Mouse (Mus musculus): ENCODE data around the gene Mrgprh. TPM values are rescaled to one million over a fixed set of nuclear protein-coding genes. Genes with fewer than 3 reads are reported as not detected.

Mrgprh gene
- polyA plus RNA-seq, 1 experiment, result 0.13 TPM

- H3K27ac ChIP-seq (ENCODE audit: insufficient read depth, low read length), result no peak overlapping the region
- H3K4me1 ChIP-seq (ENCODE audit: control insufficient read depth, insufficient read depth, low read length), result no peaks in the 10 kb centered on the region
- TF ChIP-seq POLR2A (IDR thresholded peaks at IDR 0.05; ENCODE audit: extremely low read depth, insufficient read depth, low read length), result no peak
- TF ChIP-seq CTCF (IDR thresholded peaks at IDR 0.05; ENCODE audit: extremely low read depth, insufficient read depth, low read length), result no peak
- H3K4me3 ChIP-seq (ENCODE audit: insufficient read depth, low read length), result no peak overlapping the region
These were observed 30.6 kb downstream of the Mrgprh start for GRCm38 (mm10) chr17:12906436-12906835.

GRCm38 (mm10) chr17:12909361-12910280 is 33.8 kb downstream of the Mrgprh start, which contains the start of gene Pnldc1:
Gene Pnldc1, minus strand, starts transcription at chr17:12910230.
- no peaks in the 10 kb centered on the region for H3K4me1 ChIP-seq (ENCODE audit: control insufficient read depth, insufficient read depth, low read length)
- TF ChIP-seq CTCF (IDR thresholded peaks at IDR 0.05; ENCODE audit: extremely low read depth, insufficient read depth, low read length) (no peak), POLR2A (IDR thresholded peaks at IDR 0.05; ENCODE audit: extremely low read depth, insufficient read depth, low read length) (no peak)
- no peak within 1 kb of the TSS for H3K27ac ChIP-seq (ENCODE audit: insufficient read depth, low read length)
- H3K4me3 ChIP-seq (ENCODE audit: insufficient read depth, low read length), result no peak within 1 kb of the TSS

- no peak overlapping the region for H3K4me3 ChIP-seq (ENCODE audit: insufficient read depth, low read length)
- TF ChIP-seq POLR2A (IDR thresholded peaks at IDR 0.05; ENCODE audit: extremely low read depth, insufficient read depth, low read length), result no peak
- no peak for TF ChIP-seq CTCF (IDR thresholded peaks at IDR 0.05; ENCODE audit: extremely low read depth, insufficient read depth, low read length)
- H3K27ac ChIP-seq (ENCODE audit: insufficient read depth, low read length), result no peak overlapping the region
- no peaks in the 10 kb centered on the region for H3K4me1 ChIP-seq (ENCODE audit: control insufficient read depth, insufficient read depth, low read length)
These were observed 34.6 kb downstream of the Mrgprh start for GRCm38 (mm10) chr17:12910391-12910790.

GRCm38 (mm10) chr17:12915488-12915880 is 39.6 kb downstream of the Mrgprh start, which contains the start of gene Tcp1:
Gene Tcp1, plus strand, starts transcription at chr17:12915701.
- peak within 1 kb of the TSS; percentile 75 for H3K27ac ChIP-seq (ENCODE audit: insufficient read depth, low read length)
- H3K4me1 ChIP-seq (ENCODE audit: control insufficient read depth, insufficient read depth, low read length), result no peaks in the 10 kb centered on the region
- TF ChIP-seq POLR2A (IDR thresholded peaks at IDR 0.05; ENCODE audit: extremely low read depth, insufficient read depth, low read length) (no peak), CTCF (IDR thresholded peaks at IDR 0.05; ENCODE audit: extremely low read depth, insufficient read depth, low read length) (no peak)
- H3K4me3 ChIP-seq (ENCODE audit: insufficient read depth, low read length), result peak within 1 kb of the TSS; percentile 75

GRCm38 (mm10) chr17:12915881-12916583 is 40.2 kb downstream of the Mrgprh start, which contains the start of gene Mrpl18:
Gene Mrpl18, minus strand, starts transcription at chr17:12916345.
- peak within 1 kb of the TSS; percentile 75 for H3K4me3 ChIP-seq (ENCODE audit: insufficient read depth, low read length)
- H3K27ac ChIP-seq (ENCODE audit: insufficient read depth, low read length), result peak within 1 kb of the TSS; percentile 75
- TF ChIP-seq POLR2A (IDR thresholded peaks at IDR 0.05; ENCODE audit: extremely low read depth, insufficient read depth, low read length) (peak; percentile 84; the same call in 1 of the 2 replicates), CTCF (IDR thresholded peaks at IDR 0.05; ENCODE audit: extremely low read depth, insufficient read depth, low read length) (no peak)
- no peaks in the 10 kb centered on the region for H3K4me1 ChIP-seq (ENCODE audit: control insufficient read depth, insufficient read depth, low read length)

GRCm38 (mm10) chr17:12916588-12917380 is 41.0 kb downstream of the Mrgprh start:
- Histone ChIP-seq H3K4me1 (ENCODE audit: control insufficient read depth, insufficient read depth, low read length) (no peaks in the 10 kb centered on the region), H3K4me3 (ENCODE audit: insufficient read depth, low read length) (peak overlapping the region; percentile 75), H3K27ac (ENCODE audit: insufficient read depth, low read length) (peak overlapping the region; percentile 75)
- TF ChIP-seq CTCF (IDR thresholded peaks at IDR 0.05; ENCODE audit: extremely low read depth, insufficient read depth, low read length) (no peak), POLR2A (IDR thresholded peaks at IDR 0.05; ENCODE audit: extremely low read depth, insufficient read depth, low read length) (no peak)

GRCm38 (mm10) chr17:12921073-12921472 is 45.2 kb downstream of the Mrgprh start:
- no peaks in the 10 kb centered on the region for H3K4me1 ChIP-seq (ENCODE audit: control insufficient read depth, insufficient read depth, low read length)
- H3K27ac ChIP-seq (ENCODE audit: insufficient read depth, low read length), result no peak overlapping the region
- TF ChIP-seq POLR2A (IDR thresholded peaks at IDR 0.05; ENCODE audit: extremely low read depth, insufficient read depth, low read length) (no peak), CTCF (IDR thresholded peaks at IDR 0.05; ENCODE audit: extremely low read depth, insufficient read depth, low read length) (no peak)
- no peak overlapping the region for H3K4me3 ChIP-seq (ENCODE audit: insufficient read depth, low read length)

GRCm38 (mm10) chr17:12925001-12925400 is 49.2 kb downstream of the Mrgprh start:
- Histone ChIP-seq H3K27ac (ENCODE audit: insufficient read depth, low read length) (no peak overlapping the region), H3K4me3 (ENCODE audit: insufficient read depth, low read length) (no peak overlapping the region), H3K4me1 (ENCODE audit: control insufficient read depth, insufficient read depth, low read length) (no peaks in the 10 kb centered on the region)
- no peak for TF ChIP-seq CTCF (IDR thresholded peaks at IDR 0.05; ENCODE audit: extremely low read depth, insufficient read depth, low read length)
- no peak for TF ChIP-seq POLR2A (IDR thresholded peaks at IDR 0.05; ENCODE audit: extremely low read depth, insufficient read depth, low read length)

- TF ChIP-seq POLR2A (IDR thresholded peaks at IDR 0.05; ENCODE audit: extremely low read depth, insufficient read depth, low read length), result no peak
- TF ChIP-seq CTCF (IDR thresholded peaks at IDR 0.05; ENCODE audit: extremely low read depth, insufficient read depth, low read length), result no peak
- Histone ChIP-seq H3K4me1 (ENCODE audit: control insufficient read depth, insufficient read depth, low read length) (no peaks in the 10 kb centered on the region), H3K4me3 (ENCODE audit: insufficient read depth, low read length) (no peak overlapping the region), H3K27ac (ENCODE audit: insufficient read depth, low read length) (no peak overlapping the region)
These were observed 49.9 kb downstream of the Mrgprh start for GRCm38 (mm10) chr17:12925703-12926180.

Other genes starting within 250 kb of the Mrgprh start
- gene Slc22a1, start 200.2 kb upstream of the Mrgprh start, polyA plus RNA-seq (2012; rRNA removed), result 0.90 and 1.9 TPM in 2 replicates
- 10.9 and 11.1 TPM in 2 replicates for gene Igf2r, start 106.4 kb upstream of the Mrgprh start, polyA plus RNA-seq (2012; rRNA removed)
- 35.7 and 39.1 TPM in 2 replicates for gene Mas1, start 7.9 kb upstream of the Mrgprh start, polyA plus RNA-seq (2012; rRNA removed)
- gene Pnldc1, start 34.2 kb downstream of the Mrgprh start, polyA plus RNA-seq (2012; rRNA removed), result 2.9 and 4.1 TPM in 2 replicates
- 135 and 140 TPM in 2 replicates for gene Tcp1, start 39.7 kb downstream of the Mrgprh start, polyA plus RNA-seq (2012; rRNA removed)
- gene Mrpl18, start 40.3 kb downstream of the Mrgprh start, polyA plus RNA-seq (2012; rRNA removed), result 56.3 and 58.0 TPM in 2 replicates
- gene Acat3, start 64.6 kb downstream of the Mrgprh start, polyA plus RNA-seq (2012; rRNA removed), result 6.6 and 8.0 TPM in 2 replicates
- gene Acat2, start 84.7 kb downstream of the Mrgprh start, polyA plus RNA-seq (2012; rRNA removed), result 42.3 and 47.4 TPM in 2 replicates
- gene Wtap, start 118.1 kb downstream of the Mrgprh start, polyA plus RNA-seq (2012; rRNA removed), result 50.9 and 51.3 TPM in 2 replicates
- gene Sod2, start 130.8 kb downstream of the Mrgprh start, polyA plus RNA-seq (2012; rRNA removed), result 222 and 230 TPM in 2 replicates
- gene Gpr31b, start 176.3 kb downstream of the Mrgprh start, polyA plus RNA-seq (2012; rRNA removed), result not detected in 2 replicates
- 0.57 and 0.94 TPM in 2 replicates for gene Tcp10b, start 185.1 kb downstream of the Mrgprh start, polyA plus RNA-seq (2012; rRNA removed)